Mouse (Mus musculus): ENCODE data around the gene Ttc1. TPM values are rescaled to one million over a fixed set of nuclear protein-coding genes. Genes with fewer than 3 reads are reported as not detected.
A peak's percentile ranks its signal among the peaks of the same experiment; 100 is the strongest.

The Ttc1 gene
- polyA plus RNA-seq (2015; fragmentation: Nextera tagmentation; extraction: Ambion mirVana): 65.8 and 68.1 TPM in 2 replicates

- peak within 1 kb of the TSS; percentile 87 for H3K4me2 ChIP-seq
- H3K4me1 ChIP-seq: peaks cover 10% of the 10 kb centered on the region
- peak within 1 kb of the TSS; percentile 74 for H3K27ac ChIP-seq
- peak within 1 kb of the TSS; percentile 86 for H3K4me3 ChIP-seq
- H3K27me3 ChIP-seq: no peaks in the 10 kb centered on the region
- H3K9ac ChIP-seq: peak within 1 kb of the TSS; percentile 63
- H3K9me3 ChIP-seq: no peaks in the 10 kb centered on the region
- H3K36me3 ChIP-seq: peaks cover 24% of the 10 kb centered on the region
- WGBS: 2% methylated on average over 47 of the region's 47 CpGs
- peak; percentile 98 for ATAC-seq (ENCODE audit: insufficient number of reproducible peaks, low FRiP score, low TSS enrichment, low read depth)
Measured at GRCm38 (mm10) chr11:43747233-43748226, at the start of gene Ttc1. Gene Ttc1, minus strand, starts transcription at chr11:43748008.

GRCm38 (mm10) chr11:43795992-43796391, 48.2 kb upstream of the Ttc1 start:
- Histone ChIP-seq H3K4me3 (no peak overlapping the region), H3K4me1 (no peaks in the 10 kb centered on the region), H3K36me3 (no peaks in the 10 kb centered on the region), H3K4me2 (no peak overlapping the region), H3K9me3 (no peaks in the 10 kb centered on the region), H3K9ac (no peak overlapping the region), H3K27me3 (no peaks in the 10 kb centered on the region), H3K27ac (no peak overlapping the region)
- no peak for ATAC-seq (ENCODE audit: insufficient number of reproducible peaks, low FRiP score, low TSS enrichment, low read depth)
- WGBS: 36% methylated on average over 8 of the region's 8 CpGs

- Histone ChIP-seq H3K4me1 (no peaks in the 10 kb centered on the region), H3K36me3 (no peaks in the 10 kb centered on the region), H3K27me3 (no peaks in the 10 kb centered on the region), H3K9me3 (no peaks in the 10 kb centered on the region), H3K4me3 (no peak overlapping the region), H3K4me2 (no peak overlapping the region), H3K9ac (no peak overlapping the region), H3K27ac (no peak overlapping the region)
- ATAC-seq (ENCODE audit: insufficient number of reproducible peaks, low FRiP score, low TSS enrichment, low read depth): no peak
- 67% methylated on average over 6 of the region's 6 CpGs for WGBS
Measured at GRCm38 (mm10) chr11:43790446-43790845, 42.6 kb upstream of the Ttc1 start.

GRCm38 (mm10) chr11:43783772-43784171, 36.0 kb upstream of the Ttc1 start:
- Histone ChIP-seq H3K36me3 (no peaks in the 10 kb centered on the region), H3K9ac (no peak overlapping the region), H3K27me3 (no peaks in the 10 kb centered on the region), H3K4me3 (no peak overlapping the region), H3K27ac (no peak overlapping the region), H3K4me2 (no peak overlapping the region), H3K4me1 (0 out of 2 replicates have a peak, but pooled peaks cover 3% of the 10 kb centered on the region), H3K9me3 (no peaks in the 10 kb centered on the region)
- WGBS: 13% methylated on average over 2 of the region's 2 CpGs
- no peak for ATAC-seq (ENCODE audit: insufficient number of reproducible peaks, low FRiP score, low TSS enrichment, low read depth)

- Histone ChIP-seq H3K4me1 (0 out of 2 replicates have a peak, but pooled peaks cover 3% of the 10 kb centered on the region), H3K4me3 (no peak overlapping the region), H3K9me3 (no peaks in the 10 kb centered on the region), H3K9ac (no peak overlapping the region), H3K4me2 (no peak overlapping the region), H3K27me3 (no peaks in the 10 kb centered on the region), H3K36me3 (no peaks in the 10 kb centered on the region), H3K27ac (no peak overlapping the region)
- 67% methylated on average over 5 of the region's 5 CpGs for WGBS
- no peak for ATAC-seq (ENCODE audit: insufficient number of reproducible peaks, low FRiP score, low TSS enrichment, low read depth)
Measured at GRCm38 (mm10) chr11:43783106-43783505, 35.3 kb upstream of the Ttc1 start.

GRCm38 (mm10) chr11:43779551-43779950, 31.7 kb upstream of the Ttc1 start:
- peaks cover 19% of the 10 kb centered on the region for H3K27me3 ChIP-seq
- H3K4me3 ChIP-seq: no peak overlapping the region
- no peak overlapping the region for H3K9ac ChIP-seq
- no peaks in the 10 kb centered on the region for H3K36me3 ChIP-seq
- 72% methylated on average over 5 of the region's 5 CpGs for WGBS
- H3K9me3 ChIP-seq: no peaks in the 10 kb centered on the region
- no peak overlapping the region for H3K27ac ChIP-seq
- H3K4me2 ChIP-seq: no peak overlapping the region
- H3K4me1 ChIP-seq: peaks cover 9% of the 10 kb centered on the region
- ATAC-seq (ENCODE audit: insufficient number of reproducible peaks, low FRiP score, low TSS enrichment, low read depth): no peak

- Histone ChIP-seq H3K36me3 (no peaks in the 10 kb centered on the region), H3K9me3 (no peaks in the 10 kb centered on the region), H3K27me3 (peaks cover 24% of the 10 kb centered on the region), H3K4me3 (peak overlapping the region; percentile 40), H3K4me2 (peak overlapping the region; percentile 75), H3K4me1 (peaks cover 6% of the 10 kb centered on the region), H3K27ac (no peak overlapping the region), H3K9ac (no peak overlapping the region)
- 22% methylated on average over 8 of the region's 8 CpGs for WGBS
- ATAC-seq (ENCODE audit: insufficient number of reproducible peaks, low FRiP score, low TSS enrichment, low read depth): no peak
Measured at GRCm38 (mm10) chr11:43776324-43776694, 28.5 kb upstream of the Ttc1 start.

- Histone ChIP-seq H3K4me1 (peaks cover 6% of the 10 kb centered on the region), H3K9ac (0 out of 2 replicates have a peak overlapping the region, but pooled peaks have one; percentile 14)
- ATAC-seq (ENCODE audit: insufficient number of reproducible peaks, low FRiP score, low TSS enrichment, low read depth): no peak
Measured at GRCm38 (mm10) chr11:43775469-43776323, 27.9 kb upstream of the Ttc1 start.

GRCm38 (mm10) chr11:43773725-43774124, 25.9 kb upstream of the Ttc1 start:
- H3K4me3 ChIP-seq: no peak overlapping the region
- H3K27me3 ChIP-seq: peaks cover 24% of the 10 kb centered on the region
- H3K9ac ChIP-seq: no peak overlapping the region
- H3K36me3 ChIP-seq: no peaks in the 10 kb centered on the region
- peaks cover 6% of the 10 kb centered on the region for H3K4me1 ChIP-seq
- ATAC-seq (ENCODE audit: insufficient number of reproducible peaks, low FRiP score, low TSS enrichment, low read depth): 0 out of 2 replicates have a peak, but pooled peaks have one; percentile 40
- WGBS: 26% methylated on average over 5 of the region's 5 CpGs
- H3K9me3 ChIP-seq: no peaks in the 10 kb centered on the region
- H3K27ac ChIP-seq: no peak overlapping the region
- no peak overlapping the region for H3K4me2 ChIP-seq

More at GRCm38 (mm10) chr11:43775469-43776323, 27.9 kb upstream of the Ttc1 start:
- Histone ChIP-seq H3K36me3 (no peaks in the 10 kb centered on the region), H3K27me3 (peaks cover 24% of the 10 kb centered on the region), H3K9me3 (no peaks in the 10 kb centered on the region), H3K27ac (no peak overlapping the region), H3K4me2 (peak overlapping the region; percentile 75), H3K4me3 (peak overlapping the region; percentile 40)
- WGBS: 13% methylated on average over 62 of the region's 63 CpGs

- H3K4me1 ChIP-seq: peaks cover 3% of the 10 kb centered on the region
- ATAC-seq (ENCODE audit: insufficient number of reproducible peaks, low FRiP score, low TSS enrichment, low read depth): no peak
- H3K4me3 ChIP-seq: no peak overlapping the region
- 88% methylated on average over 4 of the region's 4 CpGs for WGBS
- no peak overlapping the region for H3K27ac ChIP-seq
- no peak overlapping the region for H3K9ac ChIP-seq
- no peak overlapping the region for H3K4me2 ChIP-seq
- H3K36me3 ChIP-seq: no peaks in the 10 kb centered on the region
- H3K27me3 ChIP-seq: peaks cover 15% of the 10 kb centered on the region
- H3K9me3 ChIP-seq: no peaks in the 10 kb centered on the region
Measured at GRCm38 (mm10) chr11:43770110-43770509, 22.3 kb upstream of the Ttc1 start.

GRCm38 (mm10) chr11:43767749-43768148, 19.9 kb upstream of the Ttc1 start:
- H3K27me3 ChIP-seq: peaks cover 7% of the 10 kb centered on the region; the same call in 1 of the 2 replicates
- H3K27ac ChIP-seq: no peak overlapping the region
- no peaks in the 10 kb centered on the region for H3K9me3 ChIP-seq
- peaks cover 3% of the 10 kb centered on the region; the same call in 1 of the 2 replicates for H3K4me1 ChIP-seq
- no peak overlapping the region for H3K4me2 ChIP-seq
- WGBS: 63% methylated on average over 11 of the region's 11 CpGs
- H3K9ac ChIP-seq: no peak overlapping the region
- H3K36me3 ChIP-seq: no peaks in the 10 kb centered on the region
- no peak for ATAC-seq (ENCODE audit: insufficient number of reproducible peaks, low FRiP score, low TSS enrichment, low read depth)
- H3K4me3 ChIP-seq: no peak overlapping the region
